Mouse (Mus musculus): ENCODE results near the gene Olfr294. TPM values are rescaled to one million over a fixed set of nuclear protein-coding genes. Genes with fewer than 3 reads are reported as not detected.

Gene Olfr294
- polyA plus RNA-seq (2014; fragmentation: Nextera tagmentation; extraction: Ambion mirVana): not detected in 2 replicates

DNA sequence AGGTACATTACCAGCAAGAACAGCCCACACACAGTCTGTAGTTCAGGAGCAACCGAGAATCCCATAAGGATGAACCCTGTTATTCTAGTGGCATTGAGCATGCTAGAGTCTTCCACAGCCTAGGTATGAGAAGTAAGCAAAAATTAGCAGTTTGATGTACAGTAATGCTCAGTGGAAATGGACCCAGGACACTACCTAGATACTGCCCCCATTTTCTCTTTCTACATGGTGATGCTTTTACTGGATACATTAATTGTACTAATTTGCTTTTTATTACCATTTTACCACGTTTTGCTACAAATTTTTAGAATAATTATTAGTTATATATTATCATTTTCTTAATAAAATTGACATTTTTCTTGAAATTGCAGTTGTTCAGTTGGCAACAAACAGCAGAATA, at the start of gene Olfr294:
Olfr294 (minus strand) TSS at position 101 of the 400 bp plus-strand sequence.
- no peak for ATAC-seq (replicated peaks; ENCODE audit: low FRiP score, low TSS enrichment, low read depth)

DNA sequence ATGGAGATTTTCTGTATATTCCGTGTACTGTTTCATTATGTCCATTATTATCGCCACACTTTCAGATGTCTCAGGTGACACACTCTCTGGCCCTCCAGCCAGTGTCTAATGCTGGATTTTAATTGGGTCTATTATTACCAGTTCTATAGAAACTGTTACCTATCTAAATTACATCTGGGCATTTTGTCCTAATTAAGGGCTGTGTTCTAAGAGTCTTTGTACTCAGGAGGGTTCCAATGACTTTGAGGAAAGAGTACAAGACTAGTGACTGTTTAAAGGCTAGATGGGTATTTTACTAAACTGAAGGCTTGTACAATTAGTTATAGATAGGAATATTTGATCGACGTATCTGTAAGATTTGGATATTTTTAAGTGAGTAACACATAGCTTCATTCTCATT, 32.3 kb upstream of the Olfr294 start, which contains the start of gene Olfr293:
Olfr293 (plus strand) TSS at position 301 of the 400 bp plus-strand sequence.
- Histone ChIP-seq H3K9ac (ENCODE audit: low read length) (no peak within 1 kb of the TSS), H3K4me2 (ENCODE audit: low read length) (no peak within 1 kb of the TSS), H3K36me3 (ENCODE audit: control insufficient read depth, insufficient read depth, low read length) (no peaks in the 10 kb centered on the region), H3K27me3 (replicated peaks; ENCODE audit: control insufficient read depth, insufficient read depth, low read length) (no peaks in the 10 kb centered on the region), H3K4me1 (replicated peaks; ENCODE audit: control insufficient read depth, insufficient read depth, low read length) (no peaks in the 10 kb centered on the region), H3K27ac (ENCODE audit: low read depth) (no peak within 1 kb of the TSS), H3K9me3 (ENCODE audit: control insufficient read depth, low read length) (no peaks in the 10 kb centered on the region), H3K4me3 (ENCODE audit: low read depth, low read length) (no peak within 1 kb of the TSS)
- ATAC-seq (replicated peaks; ENCODE audit: low FRiP score, low TSS enrichment, low read depth): no peak
- WGBS: 93% methylated on average over 4 of the region's 4 CpGs
- DNase-seq (ENCODE audit: low spot score): no peak

More for the DNA sequence above, at the start of gene Olfr294:
- H3K27me3 ChIP-seq (replicated peaks; ENCODE audit: control insufficient read depth, insufficient read depth, low read length): no peaks in the 10 kb centered on the region
- no peak within 1 kb of the TSS for H3K4me2 ChIP-seq (ENCODE audit: low read length)
- no peaks in the 10 kb centered on the region for H3K4me1 ChIP-seq (replicated peaks; ENCODE audit: control insufficient read depth, insufficient read depth, low read length)
- no peak for DNase-seq (ENCODE audit: low spot score)
- no peak within 1 kb of the TSS for H3K4me3 ChIP-seq (ENCODE audit: low read depth, low read length)
- no peak within 1 kb of the TSS for H3K27ac ChIP-seq (ENCODE audit: low read depth)
- H3K9ac ChIP-seq (ENCODE audit: low read length): no peak within 1 kb of the TSS
- H3K36me3 ChIP-seq (ENCODE audit: control insufficient read depth, insufficient read depth, low read length): no peaks in the 10 kb centered on the region
- H3K9me3 ChIP-seq (ENCODE audit: control insufficient read depth, low read length): no peaks in the 10 kb centered on the region
- 53% methylated on average over 2 of the region's 2 CpGs for WGBS

DNA sequence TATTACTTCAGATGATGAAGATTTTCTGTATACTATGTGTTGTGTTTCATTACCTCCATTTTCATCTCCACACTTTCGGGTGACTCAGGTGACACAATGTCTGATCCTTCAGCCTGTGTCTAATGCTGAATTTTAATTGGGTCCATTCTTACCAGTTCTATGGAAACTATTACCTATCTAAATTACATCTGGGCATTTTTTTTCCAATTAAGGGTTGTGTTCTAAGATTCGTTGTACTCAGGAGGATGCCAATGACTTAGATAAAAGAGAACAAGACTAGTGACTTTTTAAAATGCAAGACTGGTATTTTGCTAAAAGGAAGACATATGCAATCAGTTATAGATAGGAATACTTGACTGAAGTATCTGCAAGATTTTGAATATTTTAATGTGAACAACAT, 32.9 kb downstream of the Olfr294 start, which contains the start of gene Olfr295:
Olfr295 (plus strand) TSS at position 301 of the 400 bp plus-strand sequence.
- no peaks in the 10 kb centered on the region for H3K36me3 ChIP-seq (ENCODE audit: control insufficient read depth, insufficient read depth, low read length)
- no peak for ATAC-seq (replicated peaks; ENCODE audit: low FRiP score, low TSS enrichment, low read depth)
- no peaks in the 10 kb centered on the region for H3K27me3 ChIP-seq (replicated peaks; ENCODE audit: control insufficient read depth, insufficient read depth, low read length)
- H3K27ac ChIP-seq (ENCODE audit: low read depth): no peak within 1 kb of the TSS
- no peak within 1 kb of the TSS for H3K4me2 ChIP-seq (ENCODE audit: low read length)
- H3K9ac ChIP-seq (ENCODE audit: low read length): no peak within 1 kb of the TSS
- no peak within 1 kb of the TSS for H3K4me3 ChIP-seq (ENCODE audit: low read depth, low read length)
- whole genome bisulfite sequencing: 90% methylated on average over 2 of the region's 2 CpGs
- H3K9me3 ChIP-seq (ENCODE audit: control insufficient read depth, low read length): no peaks in the 10 kb centered on the region
- no peak for DNase-seq (ENCODE audit: low spot score)
- no peaks in the 10 kb centered on the region for H3K4me1 ChIP-seq (replicated peaks; ENCODE audit: control insufficient read depth, insufficient read depth, low read length)

Other genes starting within 250 kb of the Olfr294 start
- not detected in 2 replicates for gene Olfr305, start 249.7 kb downstream of the Olfr294 start, polyA plus RNA-seq (2014; fragmentation: Nextera tagmentation; extraction: Ambion mirVana)
- gene Olfr304, start 230.0 kb downstream of the Olfr294 start, polyA plus RNA-seq (2014; fragmentation: Nextera tagmentation; extraction: Ambion mirVana): not detected in 2 replicates
- gene Olfr303, start 218.9 kb downstream of the Olfr294 start, polyA plus RNA-seq (2014; fragmentation: Nextera tagmentation; extraction: Ambion mirVana): not detected in 2 replicates
- gene Olfr301, start 212.8 kb downstream of the Olfr294 start, polyA plus RNA-seq (2014; fragmentation: Nextera tagmentation; extraction: Ambion mirVana): not detected in 2 replicates
- gene Olfr299, start 156.7 kb downstream of the Olfr294 start, polyA plus RNA-seq (2014; fragmentation: Nextera tagmentation; extraction: Ambion mirVana): not detected in 2 replicates
- gene Olfr298, start 124.2 kb downstream of the Olfr294 start, polyA plus RNA-seq (2014; fragmentation: Nextera tagmentation; extraction: Ambion mirVana): not detected in 2 replicates
- not detected in 2 replicates for gene Olfr297, start 96.7 kb downstream of the Olfr294 start, polyA plus RNA-seq (2014; fragmentation: Nextera tagmentation; extraction: Ambion mirVana)
- not detected in 2 replicates for gene Olfr295, start 32.8 kb downstream of the Olfr294 start, polyA plus RNA-seq (2014; fragmentation: Nextera tagmentation; extraction: Ambion mirVana)
- gene Olfr293, start 32.4 kb upstream of the Olfr294 start, polyA plus RNA-seq (2014; fragmentation: Nextera tagmentation; extraction: Ambion mirVana): not detected in 2 replicates
- gene Olfr292, start 71.7 kb upstream of the Olfr294 start, polyA plus RNA-seq (2014; fragmentation: Nextera tagmentation; extraction: Ambion mirVana): not detected in 2 replicates
- gene Folh1, start 159.3 kb upstream of the Olfr294 start, polyA plus RNA-seq (2014; fragmentation: Nextera tagmentation; extraction: Ambion mirVana): not detected in 2 replicates
- not detected in 2 replicates for gene Vmn2r77, start 178.4 kb upstream of the Olfr294 start, polyA plus RNA-seq (2014; fragmentation: Nextera tagmentation; extraction: Ambion mirVana)

All from intestine, embryonic 14.5 days (tissue).